Mouse (Mus musculus): ENCODE results near the gene Adcy1. TPM values are rescaled to one million over a fixed set of nuclear protein-coding genes. Genes with fewer than 3 reads are reported as not detected.

Adcy1 gene
- polyA plus RNA-seq, 1 experiment from 2014 or later = 11.1 TPM

- Histone ChIP-seq H3K9ac (replicated peaks; ENCODE audit: low read depth, low read length) (no peak overlapping the region), H3K4me2 (ENCODE audit: low read length) (no peak overlapping the region), H3K9me3 (ENCODE audit: control insufficient read depth, low read length) (no peaks in the 10 kb centered on the region), H3K36me3 (ENCODE audit: control insufficient read depth, insufficient read depth) (no peaks in the 10 kb centered on the region), H3K4me1 (replicated peaks; ENCODE audit: control insufficient read depth, insufficient read depth, low read length) (no peaks in the 10 kb centered on the region), H3K4me3 (replicated peaks; ENCODE audit: low read length) (no peak overlapping the region), H3K27ac (ENCODE audit: low read length) (no peak overlapping the region), H3K27me3 (replicated peaks; ENCODE audit: control insufficient read depth, insufficient read depth, low read length) (no peaks in the 10 kb centered on the region)
- WGBS = 42% methylated on average over 6 of the region's 6 CpGs
- peak; percentile 38; the same call in 1 of the 2 replicates for ATAC-seq
These were observed 50.4 kb downstream of the Adcy1 start for GRCm38 (mm10) chr11:7113687-7114086.

- H3K9me3 ChIP-seq (ENCODE audit: control insufficient read depth, low read length) = no peaks in the 10 kb centered on the region
- no peaks in the 10 kb centered on the region for H3K4me1 ChIP-seq (replicated peaks; ENCODE audit: control insufficient read depth, insufficient read depth, low read length)
- no peak overlapping the region for H3K27ac ChIP-seq (ENCODE audit: low read length)
- WGBS = 76% methylated on average over 9 of the region's 9 CpGs
- no peaks in the 10 kb centered on the region for H3K27me3 ChIP-seq (replicated peaks; ENCODE audit: control insufficient read depth, insufficient read depth, low read length)
- no peak for ATAC-seq
- H3K4me2 ChIP-seq (ENCODE audit: low read length) = no peak overlapping the region
- H3K4me3 ChIP-seq (replicated peaks; ENCODE audit: low read length) = no peak overlapping the region
- no peaks in the 10 kb centered on the region for H3K36me3 ChIP-seq (ENCODE audit: control insufficient read depth, insufficient read depth)
- H3K9ac ChIP-seq (replicated peaks; ENCODE audit: low read depth, low read length) = no peak overlapping the region
These were observed 51.0 kb downstream of the Adcy1 start for GRCm38 (mm10) chr11:7114312-7114711.

- Histone ChIP-seq H3K4me3 (replicated peaks; ENCODE audit: low read length) (no peak overlapping the region), H3K36me3 (ENCODE audit: control insufficient read depth, insufficient read depth) (no peaks in the 10 kb centered on the region), H3K4me2 (ENCODE audit: low read length) (no peak overlapping the region), H3K27ac (ENCODE audit: low read length) (no peak overlapping the region), H3K4me1 (replicated peaks; ENCODE audit: control insufficient read depth, insufficient read depth, low read length) (no peaks in the 10 kb centered on the region), H3K9ac (replicated peaks; ENCODE audit: low read depth, low read length) (no peak overlapping the region), H3K9me3 (ENCODE audit: control insufficient read depth, low read length) (no peaks in the 10 kb centered on the region), H3K27me3 (replicated peaks; ENCODE audit: control insufficient read depth, insufficient read depth, low read length) (no peaks in the 10 kb centered on the region)
- ATAC-seq = no peak
- 60% methylated on average over 2 of the region's 2 CpGs for WGBS
These were observed 53.4 kb downstream of the Adcy1 start for GRCm38 (mm10) chr11:7116647-7117046.

- Histone ChIP-seq H3K27me3 (replicated peaks; ENCODE audit: control insufficient read depth, insufficient read depth, low read length) (no peaks in the 10 kb centered on the region), H3K4me2 (ENCODE audit: low read length) (no peak overlapping the region), H3K9me3 (ENCODE audit: control insufficient read depth, low read length) (no peaks in the 10 kb centered on the region), H3K4me3 (replicated peaks; ENCODE audit: low read length) (no peak overlapping the region), H3K4me1 (replicated peaks; ENCODE audit: control insufficient read depth, insufficient read depth, low read length) (no peaks in the 10 kb centered on the region), H3K36me3 (ENCODE audit: control insufficient read depth, insufficient read depth) (no peaks in the 10 kb centered on the region), H3K27ac (ENCODE audit: low read length) (no peak overlapping the region), H3K9ac (replicated peaks; ENCODE audit: low read depth, low read length) (no peak overlapping the region)
- 77% methylated on average over 8 of the region's 8 CpGs for WGBS
- ATAC-seq = no peak
These were observed 66.2 kb downstream of the Adcy1 start for GRCm38 (mm10) chr11:7129319-7130051.

GRCm38 (mm10) chr11:7132736-7133387, 69.6 kb downstream of the Adcy1 start:
- 90% methylated on average over 7 of the region's 7 CpGs for WGBS

GRCm38 (mm10) chr11:7133736-7134135, 70.4 kb downstream of the Adcy1 start:
- Histone ChIP-seq H3K27ac (ENCODE audit: low read length) (no peak overlapping the region), H3K4me2 (ENCODE audit: low read length) (no peak overlapping the region), H3K36me3 (ENCODE audit: control insufficient read depth, insufficient read depth) (no peaks in the 10 kb centered on the region), H3K9ac (replicated peaks; ENCODE audit: low read depth, low read length) (no peak overlapping the region), H3K9me3 (ENCODE audit: control insufficient read depth, low read length) (no peaks in the 10 kb centered on the region), H3K27me3 (replicated peaks; ENCODE audit: control insufficient read depth, insufficient read depth, low read length) (no peaks in the 10 kb centered on the region), H3K4me1 (replicated peaks; ENCODE audit: control insufficient read depth, insufficient read depth, low read length) (no peaks in the 10 kb centered on the region), H3K4me3 (replicated peaks; ENCODE audit: low read length) (no peak overlapping the region)
- no peak for ATAC-seq
- 88% methylated on average over 5 of the region's 5 CpGs for WGBS

More at GRCm38 (mm10) chr11:7132736-7133387, 69.6 kb downstream of the Adcy1 start:
- H3K9ac ChIP-seq (replicated peaks; ENCODE audit: low read depth, low read length) = no peak overlapping the region
- no peak overlapping the region for H3K4me3 ChIP-seq (replicated peaks; ENCODE audit: low read length)
- no peaks in the 10 kb centered on the region for H3K4me1 ChIP-seq (replicated peaks; ENCODE audit: control insufficient read depth, insufficient read depth, low read length)
- no peak overlapping the region for H3K27ac ChIP-seq (ENCODE audit: low read length)
- H3K27me3 ChIP-seq (replicated peaks; ENCODE audit: control insufficient read depth, insufficient read depth, low read length) = no peaks in the 10 kb centered on the region
- H3K4me2 ChIP-seq (ENCODE audit: low read length) = no peak overlapping the region
- no peak for ATAC-seq
- H3K9me3 ChIP-seq (ENCODE audit: control insufficient read depth, low read length) = no peaks in the 10 kb centered on the region
- H3K36me3 ChIP-seq (ENCODE audit: control insufficient read depth, insufficient read depth) = no peaks in the 10 kb centered on the region

- 87% methylated on average over 5 of the region's 5 CpGs for WGBS
- H3K9me3 ChIP-seq (ENCODE audit: control insufficient read depth, low read length) = no peaks in the 10 kb centered on the region
- ATAC-seq = no peak
- no peaks in the 10 kb centered on the region for H3K36me3 ChIP-seq (ENCODE audit: control insufficient read depth, insufficient read depth)
- no peak overlapping the region for H3K9ac ChIP-seq (replicated peaks; ENCODE audit: low read depth, low read length)
- no peak overlapping the region for H3K27ac ChIP-seq (ENCODE audit: low read length)
- H3K27me3 ChIP-seq (replicated peaks; ENCODE audit: control insufficient read depth, insufficient read depth, low read length) = no peaks in the 10 kb centered on the region
- no peak overlapping the region for H3K4me2 ChIP-seq (ENCODE audit: low read length)
- H3K4me1 ChIP-seq (replicated peaks; ENCODE audit: control insufficient read depth, insufficient read depth, low read length) = no peaks in the 10 kb centered on the region
- no peak overlapping the region for H3K4me3 ChIP-seq (replicated peaks; ENCODE audit: low read length)
These were observed 71.0 kb downstream of the Adcy1 start for GRCm38 (mm10) chr11:7134319-7134718.

GRCm38 (mm10) chr11:7135301-7135700, 72.0 kb downstream of the Adcy1 start:
- H3K36me3 ChIP-seq (ENCODE audit: control insufficient read depth, insufficient read depth) = no peaks in the 10 kb centered on the region
- no peak overlapping the region for H3K27ac ChIP-seq (ENCODE audit: low read length)
- no peaks in the 10 kb centered on the region for H3K4me1 ChIP-seq (replicated peaks; ENCODE audit: control insufficient read depth, insufficient read depth, low read length)
- no peak for ATAC-seq
- no peak overlapping the region for H3K9ac ChIP-seq (replicated peaks; ENCODE audit: low read depth, low read length)
- no peak overlapping the region for H3K4me2 ChIP-seq (ENCODE audit: low read length)
- H3K4me3 ChIP-seq (replicated peaks; ENCODE audit: low read length) = no peak overlapping the region
- 65% methylated on average over 6 of the region's 6 CpGs for WGBS
- H3K27me3 ChIP-seq (replicated peaks; ENCODE audit: control insufficient read depth, insufficient read depth, low read length) = no peaks in the 10 kb centered on the region
- H3K9me3 ChIP-seq (ENCODE audit: control insufficient read depth, low read length) = no peaks in the 10 kb centered on the region

GRCm38 (mm10) chr11:7135763-7136162, 72.5 kb downstream of the Adcy1 start:
- Histone ChIP-seq H3K9ac (replicated peaks; ENCODE audit: low read depth, low read length) (no peak overlapping the region), H3K9me3 (ENCODE audit: control insufficient read depth, low read length) (no peaks in the 10 kb centered on the region), H3K4me3 (replicated peaks; ENCODE audit: low read length) (no peak overlapping the region), H3K4me1 (replicated peaks; ENCODE audit: control insufficient read depth, insufficient read depth, low read length) (no peaks in the 10 kb centered on the region), H3K27me3 (replicated peaks; ENCODE audit: control insufficient read depth, insufficient read depth, low read length) (no peaks in the 10 kb centered on the region), H3K36me3 (ENCODE audit: control insufficient read depth, insufficient read depth) (no peaks in the 10 kb centered on the region), H3K4me2 (ENCODE audit: low read length) (no peak overlapping the region), H3K27ac (ENCODE audit: low read length) (no peak overlapping the region)
- no peak for ATAC-seq
- 88% methylated on average over 9 of the region's 9 CpGs for WGBS

Data from forebrain, embryonic 16.5 days (tissue).